Mouse (Mus musculus) lung, embryonic 16.5 days (tissue): ENCODE results near the gene Cep78. TPM values are rescaled to one million over a fixed set of nuclear protein-coding genes. Genes with fewer than 3 reads are reported as not detected.

ENCODE experiments used
- ATAC-seq: fragments of 200-750 bp; cut with Nextera tagmentation; 2 replicates; pipeline ENCODE4 v1.8.0; 2017; ENCODE audit warnings: low read depth, mild to moderate bottlenecking, moderate library complexity
- H3K27ac ChIP-seq: fragments of 300-500 bp; sonication (generic); 2 replicates; pipeline ENCODE4 v1.5.1; 2014; ENCODE audit warnings: mild to moderate bottlenecking, control low read depth, low read length
- H3K27me3 ChIP-seq: fragments of 300-500 bp; sonication (generic); 2 replicates; pipeline ENCODE4 v1.6.1; 2014; ENCODE audit warnings: low read depth, low read length, mixed read lengths; ENCODE audit not compliant: control insufficient read depth, insufficient read depth
- H3K36me3 ChIP-seq: fragments of 300-500 bp; sonication (generic); 2 replicates; pipeline ENCODE4 v1.6.1; 2014; ENCODE audit warnings: low read length; ENCODE audit not compliant: control insufficient read depth, insufficient read depth
- H3K4me1 ChIP-seq: fragments of 300-500 bp; sonication (generic); replicated peaks from 2 replicates; pipeline ENCODE4 v1.6.1; 2014; ENCODE audit warnings: low read length, mixed read lengths; ENCODE audit not compliant: control insufficient read depth, insufficient read depth
- H3K4me2 ChIP-seq: fragments of 300-500 bp; sonication (generic); 2 replicates; pipeline ENCODE4 v1.6.1; 2014; ENCODE audit warnings: low read depth, low read length, control low read depth
- H3K4me3 ChIP-seq: fragments of 300-500 bp; sonication (generic); 2 replicates; pipeline ENCODE4 v1.5.1; 2014; ENCODE audit warnings: mild to moderate bottlenecking, low read length, control low read depth
- H3K9ac ChIP-seq: fragments of 300-500 bp; sonication (generic); 2 replicates; pipeline ENCODE4 v1.6.1; 2014; ENCODE audit warnings: low read length, control low read depth
- H3K9me3 ChIP-seq: fragments of 300-500 bp; sonication (generic); 2 replicates; pipeline ENCODE4 v1.6.1; 2016; ENCODE audit warnings: low read length; ENCODE audit not compliant: control insufficient read depth
- WGBS: fragments of 180-500 bp; shearing (Covaris S2); extraction: QIAGEN DNeasy Blood & Tissue Kit; methylation state at CpG from one replicate; pipeline ENCODE4 v1.1.7; 2014; 5-methylcytosine and 5-hydroxymethylcytosine counted together
- polyA plus RNA-seq: library from polyadenylated mRNA; unstranded; fragments of >200 nt; fragmentation: Nextera tagmentation; extraction: Ambion mirVana; gene quantifications from 2 replicates; pipeline ENCODE4 v1.2.1, GENCODE M21; 2015

Gene Cep78
- polyA plus RNA-seq, 1 experiment from 2014 or later: 26.1 TPM

DNA sequence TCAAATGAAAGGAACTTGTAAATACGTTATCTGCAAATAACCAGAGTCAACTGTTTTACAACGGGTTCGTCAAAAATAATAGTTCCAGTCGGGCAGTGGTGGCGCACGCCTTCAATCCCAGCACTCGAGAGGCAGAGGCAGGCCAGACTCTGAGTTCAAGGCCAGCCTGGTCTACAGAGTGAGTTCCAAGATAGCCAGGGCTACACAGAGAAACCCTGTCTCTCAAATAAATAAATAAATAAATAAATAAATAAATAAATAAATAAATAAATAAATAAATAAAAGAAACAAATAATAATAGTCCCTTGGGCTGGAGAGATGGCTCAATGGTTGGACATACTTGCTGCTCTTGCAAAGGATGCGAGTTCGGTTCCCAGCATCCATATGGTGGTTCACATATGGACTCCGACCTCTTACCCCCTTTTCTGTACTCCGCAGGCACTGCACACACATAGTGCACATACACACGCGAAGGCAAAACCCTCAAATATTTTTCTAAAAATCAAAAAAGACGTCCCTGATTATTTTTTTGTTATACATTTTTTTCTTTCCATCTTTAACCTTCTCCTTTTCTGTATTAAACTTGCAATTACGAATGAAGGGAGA, 947 bp downstream of the Cep78 start:
- 45% methylated on average over 15 of the region's 15 CpGs for WGBS
- H3K27ac ChIP-seq: no peak overlapping the region; the same call in 1 of the 2 replicates

DNA sequence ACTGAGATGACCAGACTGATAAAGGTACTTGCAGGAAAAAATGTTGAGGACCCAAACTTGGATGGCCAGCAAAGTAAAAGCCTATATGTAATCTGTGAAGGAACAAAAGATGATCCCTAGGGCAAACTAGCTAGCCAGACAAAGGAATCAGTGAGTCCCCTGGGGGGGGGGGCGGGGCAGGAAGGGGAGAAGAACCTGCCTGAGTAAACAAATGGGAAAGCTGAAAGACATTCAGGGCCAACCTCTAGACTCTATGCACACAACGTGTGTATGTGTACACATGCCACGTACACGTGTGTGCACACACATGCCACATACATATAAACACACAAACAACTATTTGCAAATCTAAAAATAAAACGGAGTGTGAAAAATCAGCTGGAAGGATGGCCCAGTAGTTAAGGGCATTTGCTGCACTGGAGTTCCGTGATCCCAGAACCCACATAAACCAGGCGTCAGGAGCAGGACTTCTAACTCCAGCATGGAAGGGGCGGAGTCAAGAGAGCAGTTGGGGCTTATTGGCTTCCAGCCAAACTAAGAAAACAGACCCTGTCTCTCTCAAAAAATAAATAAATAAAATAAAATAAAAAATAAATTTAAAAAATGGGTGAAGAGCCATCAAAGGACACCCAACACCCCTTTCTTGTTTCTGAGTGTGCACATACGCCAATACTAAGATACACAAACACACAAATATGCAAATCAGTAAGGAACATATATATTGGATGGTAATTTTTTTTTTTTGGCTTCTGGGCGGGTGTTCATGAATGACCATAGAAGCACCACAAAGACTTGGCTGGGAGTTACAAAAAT, 1.7 kb downstream of the Cep78 start:
- Histone ChIP-seq H3K4me3 (no peak overlapping the region), H3K36me3 (peaks cover 4% of the 10 kb centered on the region; the same call in 1 of the 2 replicates), H3K4me2 (no peak overlapping the region), H3K4me1 (peaks cover 4% of the 10 kb centered on the region), H3K9me3 (no peaks in the 10 kb centered on the region), H3K27me3 (no peaks in the 10 kb centered on the region), H3K27ac (no peak overlapping the region), H3K9ac (no peak overlapping the region; the same call in 1 of the 2 replicates)
- 44% methylated on average over 9 of the region's 10 CpGs for WGBS
- no peak for ATAC-seq

More for the DNA sequence above, 947 bp downstream of the Cep78 start:
- ATAC-seq: no peak
- H3K9me3 ChIP-seq: no peaks in the 10 kb centered on the region
- H3K9ac ChIP-seq: peak overlapping the region; percentile 92
- 0 out of 2 replicates have a peak, but pooled peaks cover under 1% of the 10 kb centered on the region for H3K36me3 ChIP-seq
- peak overlapping the region; percentile 91 for H3K4me3 ChIP-seq
- H3K4me1 ChIP-seq: peaks cover 4% of the 10 kb centered on the region
- H3K27me3 ChIP-seq: no peaks in the 10 kb centered on the region
- peak overlapping the region; percentile 88 for H3K4me2 ChIP-seq

DNA sequence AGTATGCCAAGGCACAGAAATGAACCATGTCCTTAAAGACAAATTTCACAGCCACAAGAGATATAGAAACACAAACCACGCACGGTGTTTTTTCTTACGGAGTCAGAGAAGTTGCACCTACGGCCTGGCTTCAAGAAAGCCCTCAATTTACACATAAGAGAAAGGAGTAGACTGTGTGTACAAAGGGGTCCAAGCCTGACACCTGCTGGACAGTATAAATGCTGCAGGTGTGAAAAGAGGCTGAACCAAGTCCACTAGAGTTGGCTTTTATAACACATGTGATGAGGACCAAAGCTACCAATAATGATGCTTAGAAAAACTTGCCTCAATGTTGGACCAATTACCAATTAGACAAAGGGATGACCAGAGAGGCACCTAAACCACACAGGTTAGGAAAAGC, 2.9 kb downstream of the Cep78 start:
- no peak overlapping the region for H3K27ac ChIP-seq
- no peaks in the 10 kb centered on the region for H3K9me3 ChIP-seq
- ATAC-seq: no peak
- peaks cover 12% of the 10 kb centered on the region for H3K36me3 ChIP-seq
- no peak overlapping the region for H3K4me3 ChIP-seq
- no peaks in the 10 kb centered on the region for H3K27me3 ChIP-seq
- no peak overlapping the region for H3K4me2 ChIP-seq
- WGBS: 42% methylated on average over 4 of the region's 4 CpGs
- H3K9ac ChIP-seq: no peak overlapping the region
- H3K4me1 ChIP-seq: peaks cover 4% of the 10 kb centered on the region

DNA sequence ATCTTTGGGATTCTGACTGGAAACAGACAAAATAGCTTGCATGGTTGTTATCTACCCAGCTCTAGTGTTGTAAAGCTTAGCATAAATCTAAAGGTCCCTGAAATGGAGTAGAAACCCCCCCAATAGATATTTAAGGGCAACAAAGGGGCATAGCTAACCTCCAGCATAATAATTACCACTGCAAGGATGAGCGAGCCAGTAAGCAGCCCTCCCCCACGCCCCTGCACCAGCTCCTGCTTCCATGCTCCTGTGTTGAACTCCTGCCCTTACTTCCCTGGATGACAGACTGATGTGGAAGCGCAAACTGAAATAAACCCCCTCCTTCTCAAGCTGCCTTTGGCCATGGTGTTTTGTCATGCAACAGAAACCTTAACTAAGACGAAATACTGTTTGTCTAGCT, 11.4 kb downstream of the Cep78 start:
- WGBS: 79% methylated on average over 4 of the region's 4 CpGs
- no peak for ATAC-seq

DNA sequence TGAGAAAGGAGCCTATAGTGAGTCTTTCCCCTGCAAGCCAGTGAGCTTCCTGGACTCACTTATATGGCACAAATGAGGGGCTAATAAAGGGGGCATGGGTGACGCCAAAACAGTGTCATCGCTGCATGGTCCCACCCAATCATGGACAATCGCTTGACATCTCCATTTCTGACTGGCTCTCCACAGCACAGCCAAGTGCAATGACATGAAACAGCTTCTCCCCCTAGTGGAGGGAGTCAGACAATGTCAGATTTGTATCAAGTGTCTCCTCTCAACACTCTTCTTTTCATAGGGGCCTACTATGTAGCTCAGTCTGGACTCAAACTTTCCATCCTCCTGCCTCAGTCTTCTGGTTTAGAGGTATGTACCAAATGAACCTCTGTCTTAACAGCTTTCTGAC, 19.7 kb downstream of the Cep78 start:
- 38% methylated on average over 3 of the region's 3 CpGs for WGBS
- Histone ChIP-seq H3K4me2 (no peak overlapping the region), H3K27ac (no peak overlapping the region), H3K9ac (no peak overlapping the region), H3K9me3 (no peaks in the 10 kb centered on the region), H3K36me3 (peaks cover 12% of the 10 kb centered on the region), H3K27me3 (no peaks in the 10 kb centered on the region), H3K4me1 (no peaks in the 10 kb centered on the region), H3K4me3 (no peak overlapping the region)
- peak; percentile 77 for ATAC-seq

More for the DNA sequence above, 11.4 kb downstream of the Cep78 start:
- H3K36me3 ChIP-seq: peaks cover 43% of the 10 kb centered on the region
- H3K9me3 ChIP-seq: no peaks in the 10 kb centered on the region
- H3K4me1 ChIP-seq: no peaks in the 10 kb centered on the region
- H3K27me3 ChIP-seq: no peaks in the 10 kb centered on the region
- no peak overlapping the region for H3K9ac ChIP-seq
- H3K4me3 ChIP-seq: no peak overlapping the region
- no peak overlapping the region for H3K27ac ChIP-seq
- no peak overlapping the region for H3K4me2 ChIP-seq

DNA sequence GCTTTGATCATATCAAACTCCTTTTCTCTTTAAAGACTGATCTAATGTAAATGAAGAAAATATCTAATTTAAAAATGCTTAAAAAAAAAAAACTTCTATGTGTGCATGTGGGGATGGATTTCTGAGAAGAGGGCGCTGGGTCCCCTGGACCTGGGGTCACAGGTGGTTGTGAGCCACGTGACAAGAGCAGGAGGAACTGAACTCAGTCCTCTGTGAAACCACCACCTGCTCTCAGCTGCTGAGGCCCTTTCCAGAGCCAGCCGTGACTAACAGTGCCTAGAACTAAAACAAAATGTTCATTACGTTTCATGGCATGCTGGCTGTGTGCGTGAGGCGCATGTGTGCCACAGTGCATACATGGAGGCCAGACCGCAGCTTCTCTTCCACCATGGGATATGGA, 20.3 kb downstream of the Cep78 start:
- Histone ChIP-seq H3K36me3 (peaks cover 8% of the 10 kb centered on the region; the same call in 1 of the 2 replicates), H3K4me2 (no peak overlapping the region), H3K4me1 (no peaks in the 10 kb centered on the region), H3K9me3 (no peaks in the 10 kb centered on the region), H3K9ac (no peak overlapping the region), H3K4me3 (no peak overlapping the region), H3K27me3 (no peaks in the 10 kb centered on the region), H3K27ac (no peak overlapping the region)
- ATAC-seq: peak; percentile 18; the same call in 1 of the 2 replicates
- 90% methylated on average over 7 of the region's 7 CpGs for WGBS

DNA sequence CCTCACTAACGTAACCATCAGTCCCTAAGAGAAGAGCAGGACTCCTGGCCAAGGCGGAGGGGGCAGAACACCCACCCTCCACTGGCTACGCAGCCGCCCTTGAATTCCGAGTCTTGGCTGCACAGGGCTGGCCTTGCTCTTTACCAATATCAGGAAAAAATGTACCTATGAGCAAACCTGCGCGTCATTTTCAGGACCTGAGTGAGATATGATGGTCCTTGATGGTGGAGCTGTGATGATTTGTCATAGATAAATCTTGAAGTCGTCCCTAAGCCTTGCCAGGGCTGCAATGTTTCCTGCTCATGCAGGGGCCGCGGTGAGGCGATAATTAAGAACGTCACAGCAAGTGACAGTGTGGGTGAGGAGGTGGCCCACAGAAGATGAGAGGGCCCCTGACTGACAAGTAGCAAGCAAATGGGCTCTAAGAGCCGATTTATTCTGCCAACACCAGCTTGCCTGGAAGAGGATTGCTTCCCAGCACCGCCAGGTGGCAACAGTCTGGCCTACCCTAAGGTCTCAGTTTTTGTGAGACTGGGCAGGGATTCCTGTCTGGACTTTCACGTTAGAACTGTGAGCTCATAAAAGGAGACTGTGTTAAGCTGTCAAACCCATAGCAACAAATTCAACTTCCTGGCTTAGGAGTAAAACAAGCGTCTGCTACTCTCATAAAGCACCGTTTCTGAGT, 21.6 kb downstream of the Cep78 start:
- Histone ChIP-seq H3K4me1 (no peaks in the 10 kb centered on the region), H3K4me3 (no peak overlapping the region), H3K9ac (no peak overlapping the region), H3K36me3 (peaks cover 9% of the 10 kb centered on the region; the same call in 1 of the 2 replicates), H3K27ac (no peak overlapping the region), H3K27me3 (no peaks in the 10 kb centered on the region), H3K4me2 (no peak overlapping the region), H3K9me3 (no peaks in the 10 kb centered on the region)
- WGBS: 78% methylated on average over 17 of the region's 17 CpGs
- no peak for ATAC-seq

DNA sequence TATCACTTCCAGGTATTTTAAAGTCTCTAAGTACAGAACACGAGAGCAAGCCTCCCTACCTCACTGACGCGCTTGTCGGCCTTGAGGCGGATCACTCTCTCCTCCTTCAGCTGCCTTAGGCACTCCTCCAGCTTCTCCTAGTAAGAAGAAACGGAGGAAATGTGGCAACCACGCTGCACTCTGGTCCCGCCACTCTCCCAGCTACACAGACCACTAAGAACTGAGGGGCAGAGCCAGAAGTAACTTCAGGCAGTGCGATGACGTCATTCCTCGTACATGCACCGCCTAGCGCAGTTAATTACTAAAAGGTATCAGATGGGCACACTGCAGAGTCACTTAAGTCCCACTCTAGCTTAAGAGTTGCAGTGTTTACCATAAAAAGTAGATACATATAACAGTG, 22.5 kb downstream of the Cep78 start:
- Histone ChIP-seq H3K36me3 (peaks cover 9% of the 10 kb centered on the region; the same call in 1 of the 2 replicates), H3K27me3 (no peaks in the 10 kb centered on the region), H3K4me1 (no peaks in the 10 kb centered on the region), H3K27ac (no peak overlapping the region), H3K4me2 (no peak overlapping the region), H3K4me3 (no peak overlapping the region), H3K9ac (no peak overlapping the region), H3K9me3 (no peaks in the 10 kb centered on the region)
- WGBS: 68% methylated on average over 13 of the region's 13 CpGs
- peak; percentile 55; the same call in 1 of the 2 replicates for ATAC-seq

DNA sequence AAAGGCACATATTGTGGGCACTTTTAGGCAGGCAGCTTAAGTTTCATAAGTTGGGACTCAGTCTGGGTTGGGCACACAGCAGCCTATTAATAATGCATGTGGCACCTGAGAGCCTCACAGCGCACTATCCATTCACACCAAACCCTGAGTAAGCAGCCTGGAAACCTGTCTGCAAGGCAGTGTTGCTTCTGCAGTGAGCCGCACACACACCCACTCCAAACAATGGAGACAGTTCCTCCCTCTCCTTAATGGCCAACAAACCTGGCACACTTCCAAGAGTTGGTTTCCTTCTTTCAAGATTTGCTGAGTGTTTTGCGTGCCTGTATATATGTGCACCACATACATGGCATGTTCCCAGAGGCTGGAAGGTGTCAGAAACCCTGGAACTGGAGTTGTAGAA, 34.6 kb downstream of the Cep78 start:
- Histone ChIP-seq H3K4me2 (no peak overlapping the region), H3K4me1 (no peaks in the 10 kb centered on the region; the same call in 1 of the 2 replicates), H3K27me3 (no peaks in the 10 kb centered on the region), H3K36me3 (peaks cover 8% of the 10 kb centered on the region), H3K27ac (0 out of 2 replicates have a peak overlapping the region, but pooled peaks have one; percentile 4), H3K9ac (no peak overlapping the region), H3K9me3 (no peaks in the 10 kb centered on the region), H3K4me3 (no peak overlapping the region)
- peak; percentile 32 for ATAC-seq
- 52% methylated on average over 3 of the region's 3 CpGs for WGBS
